Mouse (Mus musculus) CH12.LX (cell line): ENCODE results near the gene Ccdc189.

Experiments
- BHLHE40 ChIP-seq: IDR thresholded peaks from 2 replicates; pipeline ENCODE4 v1.6.1; 2011; ENCODE audit warnings: mild to moderate bottlenecking, low read depth, low read length, improper control_type of control experiment
- CHD2 ChIP-seq: IDR thresholded peaks from 2 replicates; pipeline ENCODE4 v1.6.1; 2011; ENCODE audit warnings: low read length, improper control_type of control experiment
- CTCF ChIP-seq, 2 experiments: IDR thresholded peaks in 1 of 2; conservative IDR thresholded peaks in 1 of 2; 2 replicates each; pipeline ENCODE4 v1.5.1; 2011 to 2012; ENCODE audit warnings: low read depth in 2 of 2, low read length in 2 of 2, improper control_type of control experiment in 1 of 2, inconsistent platforms in 1 of 2, mild to moderate bottlenecking in 1 of 2, moderate library complexity in 1 of 2
- ELF1 ChIP-seq: IDR thresholded peaks from 2 replicates; pipeline ENCODE4 v1.6.1; 2014; ENCODE audit warnings: low read depth, mild to moderate bottlenecking, inconsistent platforms, low read length, improper control_type of control experiment
- EP300 ChIP-seq: IDR thresholded peaks from 2 replicates; pipeline ENCODE4 v1.6.1; 2011; ENCODE audit warnings: low read length, improper control_type of control experiment
- MAZ ChIP-seq: IDR thresholded peaks from 2 replicates; pipeline ENCODE4 v1.6.1; 2012; ENCODE audit warnings: low read depth, mild to moderate bottlenecking, inconsistent platforms, low read length, improper control_type of control experiment, moderate library complexity
- POLR2A ChIP-seq: IDR thresholded peaks from 2 replicates; pipeline ENCODE4 v1.6.1; 2011; ENCODE audit warnings: low read depth, mild to moderate bottlenecking, improper control_type of control experiment, low read length
- RCOR1 ChIP-seq: conservative IDR thresholded peaks from 2 replicates; pipeline ENCODE4 v1.6.1; 2012; ENCODE audit warnings: low read depth, mild to moderate bottlenecking, inconsistent platforms, low read length, improper control_type of control experiment
- SIN3A ChIP-seq: IDR thresholded peaks from 2 replicates; pipeline ENCODE4 v1.6.1; 2012; ENCODE audit warnings: low read length, improper control_type of control experiment, inconsistent platforms
- SMC3 ChIP-seq: IDR thresholded peaks from 2 replicates; pipeline ENCODE4 v1.6.1; 2011; ENCODE audit warnings: low read depth, low read length, improper control_type of control experiment
- TBP ChIP-seq: conservative IDR thresholded peaks from 2 replicates; pipeline ENCODE4 v1.6.1; 2011; ENCODE audit warnings: low read depth, low read length, improper control_type of control experiment
- ZKSCAN1 ChIP-seq: IDR thresholded peaks from 2 replicates; pipeline ENCODE4 v1.6.1; 2012; ENCODE audit warnings: low read depth, inconsistent platforms, low read length, improper control_type of control experiment, borderline replicate concordance
- ZMIZ1 ChIP-seq: IDR thresholded peaks from 2 replicates; pipeline ENCODE4 v1.6.1; 2012; ENCODE audit warnings: low read depth, mild to moderate bottlenecking, inconsistent platforms, low read length, improper control_type of control experiment

- TF ChIP-seq CTCF (conservative IDR thresholded peaks at IDR 0.05 in 1 of 2, IDR thresholded peaks at IDR 0.05 in 1 of 2; ENCODE audit: low read depth in 2 of 2, low read length in 2 of 2) (no peak), ELF1 (no peak), ZKSCAN1 (no peak), POLR2A (no peak), RCOR1 (no peak), MAZ (no peak), CHD2 (no peak), SIN3A (no peak), SMC3 (no peak), TBP (no peak), BHLHE40 (no peak), EP300 (no peak), ZMIZ1 (no peak)
Measured at GRCm38 (mm10) chr7:127607150-127607549, 18.8 kb upstream of the Ccdc189 start.
